Mouse (Mus musculus): ENCODE measurements around the gene Snx30. TPM values are rescaled to one million over a fixed set of nuclear protein-coding genes. Genes with fewer than 3 reads are reported as not detected.

Snx30 gene
- total RNA-seq, 2 experiments from 2014 or later = 14.8 to 15.8 TPM

GRCm38 (mm10) chr4:59821516-59821915 is 15.9 kb downstream of the Snx30 start:
- DNase-seq (ENCODE audit: low spot score in 2 of 2) = no peak

DNA sequence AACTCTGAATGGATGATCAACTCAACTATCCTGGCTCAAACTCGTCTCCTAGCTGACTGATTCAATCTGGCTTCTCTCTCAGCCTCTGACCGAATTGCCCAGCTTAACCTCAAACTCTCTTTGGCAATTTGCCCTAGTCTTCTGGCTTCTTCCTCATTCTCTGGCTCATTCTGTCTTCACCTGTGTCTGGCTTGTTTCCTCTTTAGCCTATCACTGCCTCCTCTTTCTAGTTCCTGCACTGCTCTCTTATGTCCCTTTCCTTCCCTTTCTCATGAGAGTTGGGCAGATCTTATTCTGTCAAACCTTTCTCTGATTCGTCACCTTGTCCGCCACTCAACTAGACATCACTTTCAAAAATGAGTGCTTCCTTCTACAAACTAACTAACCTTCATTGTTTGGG is 16.5 kb downstream of the Snx30 start:
- DNase-seq (ENCODE audit: low spot score in 2 of 2) = no peak

- DNase-seq (ENCODE audit: low spot score in 2 of 2) = peak; percentile 27 to 35
Observed at GRCm38 (mm10) chr4:59823470-59823869, 17.8 kb downstream of the Snx30 start.

DNA sequence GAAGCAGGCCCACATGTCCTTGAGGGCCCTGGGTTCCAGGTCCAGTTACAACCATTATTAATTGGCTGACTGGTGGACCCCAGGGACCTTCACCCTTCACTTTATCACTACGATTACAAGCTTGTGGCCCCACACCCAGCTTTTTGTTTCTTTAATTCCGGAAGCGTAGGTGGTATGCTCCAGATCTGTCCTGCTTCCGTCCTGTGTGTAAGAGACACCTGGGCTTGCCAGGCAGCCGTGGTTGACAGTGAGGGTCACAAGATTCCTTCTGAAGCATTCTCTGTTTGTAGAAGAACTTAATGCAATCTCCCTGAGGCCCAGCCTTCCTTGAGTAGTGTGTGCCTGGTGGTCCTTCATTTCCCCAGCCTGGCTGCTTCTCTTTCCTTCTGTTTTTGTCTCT is 19.2 kb downstream of the Snx30 start:
- DNase-seq (ENCODE audit: low spot score in 2 of 2) = no peak

DNA sequence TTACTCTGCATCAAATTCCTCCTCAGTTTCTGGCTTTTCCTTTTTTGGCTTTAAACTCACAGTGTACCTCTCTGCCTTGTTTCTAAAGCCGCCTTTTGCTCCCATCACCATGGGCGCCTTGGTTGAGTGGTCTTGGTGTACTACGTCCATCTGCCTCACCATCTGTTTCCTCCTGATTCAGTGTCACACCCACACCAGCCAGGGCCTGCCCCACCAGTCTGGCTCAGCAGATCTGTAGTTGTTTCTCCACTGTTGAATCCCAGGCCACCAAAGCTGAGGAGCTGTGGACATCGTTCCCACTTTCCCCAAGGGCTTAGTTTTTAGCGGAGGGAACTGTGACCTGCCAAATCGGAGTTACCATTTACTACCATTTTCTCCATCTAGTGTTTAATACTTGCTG is 20.0 kb downstream of the Snx30 start:
- no peak for DNase-seq (ENCODE audit: low spot score in 2 of 2)

DNA sequence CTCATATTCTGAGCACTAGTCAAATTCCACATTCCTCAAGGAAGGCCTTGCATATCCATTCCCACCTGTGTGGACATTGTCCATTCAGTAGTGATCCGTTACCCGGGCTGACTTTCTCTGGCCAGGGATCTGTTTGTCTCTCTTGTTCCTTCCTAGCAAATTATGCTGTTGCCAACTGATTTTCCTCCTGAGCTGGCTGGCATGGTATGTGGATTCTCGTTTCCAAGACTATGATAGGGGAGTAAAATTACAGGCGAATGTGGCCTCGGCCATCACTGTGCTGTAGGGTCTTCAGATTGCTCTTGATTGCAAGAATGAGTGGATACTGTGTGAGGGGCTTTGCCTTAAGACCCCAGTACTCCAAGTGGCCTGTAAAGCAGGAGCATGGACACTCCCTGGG is 20.7 kb downstream of the Snx30 start:
- DNase-seq (ENCODE audit: low spot score in 2 of 2) = no peak

DNA sequence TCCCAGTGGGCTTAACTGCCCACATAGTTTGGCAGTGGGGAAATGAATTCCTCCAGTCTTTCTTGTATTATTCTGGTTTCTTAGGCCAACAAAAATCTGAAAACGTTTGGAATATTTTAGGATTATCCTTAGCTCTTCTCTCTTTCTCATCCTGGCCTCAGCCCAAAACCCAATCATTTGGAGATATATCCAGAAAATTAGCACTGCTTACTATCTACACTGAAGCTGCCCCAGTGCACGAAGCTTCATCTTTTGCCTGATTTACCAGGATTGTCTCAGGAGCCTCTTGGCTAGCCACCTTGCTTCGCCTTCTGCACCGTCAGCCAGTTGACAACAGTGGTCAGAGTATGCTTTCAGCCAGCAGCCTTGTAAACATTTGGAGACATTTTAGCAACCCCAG is 23.4 kb downstream of the Snx30 start:
- no peak for DNase-seq (ENCODE audit: low spot score in 2 of 2)

DNA sequence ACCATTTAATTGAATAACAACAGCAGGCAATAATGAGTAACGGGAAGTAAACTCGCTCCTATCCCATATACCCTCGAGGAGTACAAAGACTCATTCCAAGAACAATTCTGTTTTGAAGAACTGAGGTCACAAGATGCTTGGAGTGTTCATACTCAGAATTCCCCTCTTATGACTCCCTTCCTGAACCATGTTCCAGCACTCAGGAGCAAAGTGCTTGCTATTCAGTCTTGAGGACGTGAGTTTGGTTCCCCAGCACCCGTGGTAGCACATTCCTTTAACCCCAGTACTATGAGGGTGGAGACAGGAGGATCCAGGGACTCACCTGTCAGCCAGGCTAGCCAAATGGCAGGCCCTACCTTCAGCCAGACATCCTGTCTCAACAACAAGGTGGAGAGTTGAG is 25.4 kb downstream of the Snx30 start:
- no peak for DNase-seq (ENCODE audit: low spot score in 2 of 2)

- DNase-seq (ENCODE audit: low spot score in 2 of 2) = no peak
Observed at GRCm38 (mm10) chr4:59832810-59833209, 27.2 kb downstream of the Snx30 start.

DNA sequence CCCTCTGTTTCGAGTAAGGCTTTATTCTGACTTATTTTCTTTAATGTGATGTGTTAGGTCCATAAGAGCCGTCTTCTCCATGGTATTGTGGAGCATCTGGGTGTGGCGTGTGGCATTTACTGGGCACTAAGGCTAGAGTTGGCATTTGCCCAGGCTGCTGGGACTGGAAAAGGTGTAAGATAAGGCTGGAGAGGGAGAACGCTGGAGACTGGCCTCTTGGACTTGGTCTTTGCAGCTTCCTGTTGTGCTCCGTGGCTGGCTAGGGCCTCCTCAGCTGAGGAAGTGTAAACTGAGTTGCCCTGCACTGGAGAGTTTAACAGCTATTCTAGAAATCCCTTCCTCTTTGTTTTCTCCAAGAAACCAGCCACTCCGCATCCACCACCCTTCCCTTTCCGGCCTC is 32.0 kb downstream of the Snx30 start:
- no peak for DNase-seq (ENCODE audit: low spot score in 2 of 2)

GRCm38 (mm10) chr4:59844460-59845244 is 39.0 kb downstream of the Snx30 start:
- no peak for DNase-seq (ENCODE audit: low spot score in 2 of 2)

GRCm38 (mm10) chr4:59845245-59845637 is 39.6 kb downstream of the Snx30 start:
- DNase-seq (ENCODE audit: low spot score in 2 of 2) = no peak

- no peak for DNase-seq (ENCODE audit: low spot score in 2 of 2)
Observed at GRCm38 (mm10) chr4:59847447-59847846, 41.8 kb downstream of the Snx30 start.

DNA sequence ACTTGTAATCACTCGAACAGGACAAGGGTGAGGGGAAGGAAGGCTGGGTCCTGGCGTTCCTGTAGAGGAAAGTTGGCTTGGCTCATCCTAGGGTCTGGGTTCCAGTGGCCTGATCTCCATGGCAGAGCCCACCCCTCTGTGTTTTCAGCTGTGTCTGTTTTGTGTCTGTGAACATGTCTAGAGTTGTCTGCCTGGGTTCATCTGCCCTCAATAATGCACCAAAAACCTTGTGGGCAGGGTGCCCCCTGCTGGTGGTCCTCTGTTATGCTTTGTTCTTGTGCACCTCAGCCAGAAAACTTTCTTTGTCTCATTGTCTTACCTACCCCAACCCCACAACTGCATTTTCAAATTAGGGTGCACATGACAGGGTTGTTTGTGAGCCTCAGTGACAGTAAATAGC is 44.5 kb downstream of the Snx30 start:
- DNase-seq (ENCODE audit: low spot score in 2 of 2) = peak; percentile 50 to 70

- no peak for DNase-seq (ENCODE audit: low spot score in 2 of 2)
Observed at GRCm38 (mm10) chr4:59850886-59851623, 45.4 kb downstream of the Snx30 start.

GRCm38 (mm10) chr4:59853155-59853554 is 47.5 kb downstream of the Snx30 start:
- no peak for DNase-seq (ENCODE audit: low spot score in 2 of 2)

- DNase-seq (ENCODE audit: low spot score in 2 of 2) = no peak
Observed at GRCm38 (mm10) chr4:59859693-59860425, 54.2 kb downstream of the Snx30 start.

DNA sequence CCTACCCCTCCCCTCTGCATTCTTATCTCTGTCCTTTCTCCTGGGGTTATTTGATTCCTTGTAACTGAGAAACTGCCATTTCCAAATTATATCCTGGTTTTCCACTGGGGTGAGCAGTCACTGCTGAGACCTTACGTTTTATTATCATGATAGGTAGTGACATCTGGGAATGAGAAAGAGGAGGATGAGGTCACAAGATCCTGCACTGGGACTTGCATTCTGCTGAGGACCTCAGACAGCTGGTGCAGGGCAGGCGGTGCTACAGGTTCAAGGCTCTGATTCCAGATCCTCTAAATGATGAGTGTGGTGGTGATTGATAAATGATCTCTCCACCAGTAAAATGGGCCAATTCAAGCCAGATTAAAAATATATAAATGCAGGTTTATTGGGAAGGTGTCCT is 54.8 kb downstream of the Snx30 start:
- DNase-seq (ENCODE audit: low spot score in 2 of 2) = no peak

GRCm38 (mm10) chr4:59861871-59862270 is 56.2 kb downstream of the Snx30 start:
- DNase-seq (ENCODE audit: low spot score in 2 of 2) = no peak

- no peak for DNase-seq (ENCODE audit: low spot score in 2 of 2)
Observed at GRCm38 (mm10) chr4:59862335-59862734, 56.7 kb downstream of the Snx30 start.

- no peak for DNase-seq (ENCODE audit: low spot score in 2 of 2)
Observed at GRCm38 (mm10) chr4:59863869-59864268, 58.2 kb downstream of the Snx30 start.

DNA sequence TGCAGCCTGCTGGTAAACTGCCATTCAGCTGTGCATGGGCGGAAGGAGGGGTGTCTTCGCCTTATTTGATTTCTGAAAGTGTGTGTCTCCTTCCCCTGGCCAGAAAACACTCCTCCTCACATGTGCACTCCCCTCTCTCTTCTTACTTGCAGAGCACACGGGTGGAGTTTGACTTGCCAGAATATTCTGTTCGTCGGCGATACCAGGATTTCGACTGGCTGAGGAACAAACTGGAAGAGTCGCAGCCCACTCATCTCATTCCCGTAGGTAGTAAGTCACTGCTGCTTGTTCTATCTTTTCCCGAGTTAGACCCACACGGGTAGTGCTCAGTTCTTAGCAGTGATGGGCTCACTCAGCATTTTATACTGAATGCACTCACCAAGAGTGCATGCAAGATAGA is 62.4 kb downstream of the Snx30 start:
- no peak for DNase-seq (ENCODE audit: low spot score in 2 of 2)

Measured in gastrocnemius, postnatal 4 days (tissue).